7 mouse cellular contexts compared by ENCODE assay signal in the genomic region with DNA sequence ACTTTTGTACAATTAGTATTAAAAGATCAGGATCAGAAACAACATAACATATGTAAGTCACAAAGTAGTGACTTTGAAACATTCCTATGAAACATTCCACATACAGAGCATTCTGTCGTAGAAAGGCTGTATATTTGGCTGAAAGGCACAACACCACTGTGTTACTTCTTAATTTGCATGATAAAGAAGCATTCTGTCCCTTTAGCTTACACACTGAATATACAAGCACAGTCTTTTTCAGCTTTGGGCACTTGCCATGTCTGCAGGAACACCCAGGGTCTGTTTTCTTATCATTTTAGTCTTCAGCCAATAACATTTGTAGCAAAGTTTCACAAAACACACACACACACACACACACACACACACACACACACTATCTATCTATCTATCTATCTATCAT.
A peak's percentile ranks its signal among the peaks of the same experiment; 100 is the strongest.
DNase-seq lines count a peak whose midpoint lies in the region; ATAC-seq lines count a peak whose summit lies in the region.
"Not testable (repeated sequence)": the region's sequence is repeated elsewhere in the genome, so short reads cannot be mapped to it uniquely, and the experiment has no call there.

No protein-coding gene starts in this region.

- not testable (repeated sequence) for H3K36me3 ChIP-seq in forebrain, embryonic 11.5 days (ENCODE audit: control insufficient read depth, insufficient read depth, low read length); forebrain, embryonic 15.5 days; hindbrain, embryonic 11.5 days (ENCODE audit: control insufficient read depth, insufficient read depth, low read length); hindbrain, embryonic 15.5 days; midbrain, embryonic 12.5 days; neural tube, embryonic 12.5 days

- H3K4me1 ChIP-seq in forebrain, embryonic 11.5 days (replicated peaks; ENCODE audit: control insufficient read depth, insufficient read depth, low read length); forebrain, embryonic 15.5 days; hindbrain, embryonic 11.5 days (replicated peaks; ENCODE audit: control insufficient read depth, insufficient read depth, low read length); hindbrain, embryonic 15.5 days (replicated peaks); midbrain, embryonic 12.5 days; neural tube, embryonic 12.5 days: not testable (repeated sequence)

- H3K9me3 ChIP-seq in forebrain, embryonic 11.5 days (ENCODE audit: control insufficient read depth, low read length); forebrain, embryonic 15.5 days; hindbrain, embryonic 11.5 days (ENCODE audit: control insufficient read depth, low read length); hindbrain, embryonic 15.5 days; midbrain, embryonic 12.5 days; neural tube, embryonic 12.5 days: not testable (repeated sequence)

- not testable (repeated sequence) for H3K4me3 ChIP-seq in forebrain, embryonic 11.5 days (ENCODE audit: low read depth, low read length); forebrain, embryonic 15.5 days; hindbrain, embryonic 11.5 days (ENCODE audit: low read depth, low read length); hindbrain, embryonic 15.5 days; midbrain, embryonic 12.5 days; neural tube, embryonic 12.5 days

- peak; percentile 1 for DNase-seq in ZHBTc4 (ENCODE audit: low read depth, low spot score)
- DNase-seq in forebrain, embryonic 11.5 days (ENCODE audit: low spot score); hindbrain, embryonic 11.5 days (ENCODE audit: low spot score): not testable (repeated sequence)

- H3K9ac ChIP-seq in forebrain, embryonic 11.5 days (ENCODE audit: low read length); forebrain, embryonic 15.5 days (replicated peaks); hindbrain, embryonic 11.5 days (ENCODE audit: low read depth, low read length); hindbrain, embryonic 15.5 days; midbrain, embryonic 12.5 days (replicated peaks); neural tube, embryonic 12.5 days: not testable (repeated sequence)

- H3K27me3 ChIP-seq in forebrain, embryonic 11.5 days (ENCODE audit: control insufficient read depth, insufficient read depth, low read length); forebrain, embryonic 15.5 days; hindbrain, embryonic 11.5 days (ENCODE audit: control insufficient read depth, insufficient read depth, low read length); hindbrain, embryonic 15.5 days; midbrain, embryonic 12.5 days; neural tube, embryonic 12.5 days (replicated peaks): not testable (repeated sequence)

- ATAC-seq in forebrain, embryonic 11.5 days (replicated peaks; ENCODE audit: low FRiP score), result peak; percentile 76
- peak; percentile 80 for ATAC-seq in forebrain, embryonic 15.5 days (replicated peaks)
- peak; percentile 83 for ATAC-seq in hindbrain, embryonic 11.5 days (ENCODE audit: low FRiP score)
- peak; percentile 42; the same call in 1 of the 2 replicates for ATAC-seq in hindbrain, embryonic 15.5 days (ENCODE audit: low FRiP score, low read depth)
- ATAC-seq in midbrain, embryonic 12.5 days (ENCODE audit: low FRiP score, low read depth), result peak; percentile 90
- ATAC-seq in neural tube, embryonic 12.5 days (ENCODE audit: low FRiP score, low read depth), result peak; percentile 72; the same call in 1 of the 2 replicates

- not testable (repeated sequence) for H3K4me2 ChIP-seq in forebrain, embryonic 11.5 days (ENCODE audit: low read depth, low read length, severe bottlenecking); forebrain, embryonic 15.5 days (replicated peaks); hindbrain, embryonic 11.5 days (replicated peaks; ENCODE audit: low read depth, low read length); hindbrain, embryonic 15.5 days; midbrain, embryonic 12.5 days (replicated peaks); neural tube, embryonic 12.5 days (replicated peaks)

- 24% methylated on average over 1 of the region's 1 CpGs for WGBS in forebrain, embryonic 11.5 days
- WGBS in forebrain, embryonic 15.5 days, result 14% methylated on average over 1 of the region's 1 CpGs
- WGBS in hindbrain, embryonic 11.5 days, result 18% methylated on average over 1 of the region's 1 CpGs
- 23% methylated on average over 1 of the region's 1 CpGs for WGBS in hindbrain, embryonic 15.5 days
- WGBS in midbrain, embryonic 12.5 days, result 29% methylated on average over 1 of the region's 1 CpGs
- WGBS in neural tube, embryonic 12.5 days, result 48% methylated on average over 1 of the region's 1 CpGs

- not testable (repeated sequence) for H3K27ac ChIP-seq in forebrain, embryonic 11.5 days (ENCODE audit: low read depth, low read length); forebrain, embryonic 15.5 days (replicated peaks); hindbrain, embryonic 11.5 days (ENCODE audit: low read depth, low read length); hindbrain, embryonic 15.5 days (replicated peaks); midbrain, embryonic 12.5 days (replicated peaks); neural tube, embryonic 12.5 days
